Mouse (Mus musculus) cerebellum, postnatal 36 days (tissue): ENCODE results near the gene Ndufs8.
A peak's percentile ranks its signal among the peaks of the same experiment; 100 is the strongest.

Source experiments
- DNase-seq, 2 experiments: peaks; one replicate each; pipeline ENCODE4 v3.0.0; 2021 to 2022; ENCODE audit warnings: mixed read lengths in 2 of 2

Gene Ndufs8

GRCm38 (mm10) chr19:3930262-3931057 lies 17.9 kb upstream of the Ndufs8 start:
- DNase-seq, result no peak

GRCm38 (mm10) chr19:3929211-3929941 lies 16.8 kb upstream of the Ndufs8 start, which contains the start of gene Aldh3b1:
Gene Aldh3b1 (minus strand): TSS chr19:3929808.
- DNase-seq, result peak; percentile 89

DNA sequence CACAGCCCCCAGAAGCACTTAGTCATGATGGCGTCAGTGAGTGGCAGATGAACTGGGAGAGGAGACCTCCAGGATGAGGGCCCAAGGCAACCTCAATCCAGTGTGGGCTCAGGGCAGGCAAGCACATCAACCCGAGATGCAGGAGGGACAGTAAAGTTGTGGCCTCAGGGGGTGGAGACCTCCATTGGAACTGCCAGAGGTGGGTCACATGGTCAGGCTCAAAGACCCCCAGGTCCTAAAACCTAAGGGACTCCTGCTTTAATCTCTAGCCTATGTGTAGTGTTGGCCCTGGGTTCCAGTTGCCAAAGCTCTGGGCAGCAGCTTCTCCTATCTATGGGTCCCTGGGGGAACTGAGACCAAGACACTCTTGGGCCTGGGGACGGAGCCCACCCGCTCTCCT lies 16.2 kb upstream of the Ndufs8 start:
- DNase-seq, result no peak

- DNase-seq, result no peak
Observed at GRCm38 (mm10) chr19:3927989-3928388, 15.4 kb upstream of the Ndufs8 start.

GRCm38 (mm10) chr19:3926685-3927084 lies 14.1 kb upstream of the Ndufs8 start:
- DNase-seq, result no peak

DNA sequence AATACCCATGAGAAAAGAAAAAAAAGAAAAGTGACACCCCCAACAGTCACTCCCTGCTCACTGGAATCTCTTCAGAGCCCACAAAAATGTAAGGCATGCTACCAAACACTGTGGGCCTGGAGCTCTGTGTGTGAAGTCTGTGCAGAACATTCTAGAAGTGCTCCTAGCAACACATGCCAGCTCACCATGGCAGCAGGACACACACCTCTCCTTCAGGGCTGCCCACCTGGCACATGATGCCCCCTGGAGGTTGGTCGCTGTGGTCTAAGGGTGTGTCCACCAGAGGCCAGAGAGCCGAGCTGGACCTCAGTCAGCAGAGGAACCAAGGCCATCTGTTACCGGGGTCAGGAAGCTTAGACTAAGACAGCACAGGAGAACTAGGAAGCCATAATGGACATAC lies 13.7 kb upstream of the Ndufs8 start:
- DNase-seq, result peak; percentile 48 to 54

DNA sequence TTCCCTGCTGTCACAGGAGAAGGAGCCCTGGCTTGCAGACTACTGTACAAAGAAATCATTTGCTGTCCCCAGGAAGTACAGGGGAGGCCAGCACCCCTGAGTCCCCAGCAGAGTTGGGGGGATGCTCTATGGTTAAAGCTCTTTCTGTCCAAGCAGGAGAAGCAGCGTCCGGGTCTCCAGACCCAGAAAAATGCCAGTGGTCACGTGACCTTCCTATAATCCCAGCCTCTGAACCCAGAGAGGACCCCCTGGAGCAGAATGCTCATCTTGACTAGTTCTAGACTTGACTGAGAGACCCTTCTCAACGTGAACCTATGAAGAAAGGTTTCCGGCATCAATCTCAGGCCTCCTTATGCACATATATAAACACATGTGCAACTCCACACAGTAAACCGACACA lies 13.3 kb upstream of the Ndufs8 start:
- DNase-seq, result no peak

- no peak for DNase-seq
Observed at GRCm38 (mm10) chr19:3924868-3925267, 12.3 kb upstream of the Ndufs8 start.

- no peak for DNase-seq
Observed at GRCm38 (mm10) chr19:3924190-3924589, 11.6 kb upstream of the Ndufs8 start.

GRCm38 (mm10) chr19:3923586-3923985 lies 11.0 kb upstream of the Ndufs8 start:
- DNase-seq, result no peak

DNA sequence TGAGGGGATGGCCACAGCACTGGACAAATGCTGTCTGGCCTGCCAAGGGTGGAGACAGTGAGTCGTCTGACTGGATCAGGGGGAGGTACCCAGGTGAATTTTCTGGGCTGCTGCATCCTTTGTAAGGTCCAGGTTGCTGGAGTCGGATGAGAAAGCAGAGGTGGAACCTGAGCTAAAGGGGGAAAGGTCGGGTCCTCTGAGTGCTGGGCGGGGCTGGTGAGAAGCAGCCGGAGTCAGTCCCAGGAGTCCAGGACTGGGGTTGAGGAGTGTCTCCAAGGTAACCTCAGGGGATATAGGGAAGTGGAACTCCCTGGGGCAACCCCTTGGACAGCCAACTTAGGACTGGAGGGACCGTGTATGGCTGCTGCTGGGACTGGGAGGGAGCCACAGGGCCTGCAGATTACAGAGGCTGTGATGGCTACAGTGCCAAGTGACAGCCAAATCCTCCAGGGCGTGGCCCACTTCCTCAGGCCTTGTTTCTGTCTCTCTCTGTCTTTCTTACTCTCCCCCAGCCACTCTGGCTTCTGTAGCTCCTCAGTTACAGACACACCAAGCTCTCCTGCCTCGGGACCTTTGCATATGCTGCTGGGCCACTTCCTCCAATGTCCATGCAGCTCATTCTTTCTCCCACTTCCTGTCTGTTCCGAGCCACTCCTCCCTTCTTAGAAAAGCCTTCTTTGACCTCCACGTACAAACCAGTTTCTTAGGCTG lies 10.2 kb upstream of the Ndufs8 start:
- no peak for DNase-seq

DNA sequence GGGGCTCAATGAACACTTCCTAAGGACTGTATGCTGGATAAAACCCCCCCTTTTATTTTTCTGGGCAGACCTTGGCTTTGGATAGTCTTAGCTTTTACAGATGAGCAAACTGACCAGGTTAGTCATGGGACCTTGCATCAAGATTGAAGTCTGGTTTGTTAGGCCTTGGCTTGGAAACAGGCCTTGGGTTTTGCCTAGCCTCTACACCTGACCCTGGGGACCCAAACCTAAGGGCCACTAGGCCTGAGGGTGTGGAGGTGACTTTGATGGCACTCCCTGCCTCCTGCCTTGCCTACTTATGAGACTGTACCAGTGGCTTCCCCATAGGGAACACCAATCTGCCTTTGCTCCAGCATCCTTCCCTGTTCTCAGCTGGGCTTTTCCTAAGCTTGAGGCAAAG lies 7.4 kb upstream of the Ndufs8 start:
- no peak for DNase-seq

GRCm38 (mm10) chr19:3916727-3917126 lies 4.2 kb upstream of the Ndufs8 start:
- DNase-seq, result no peak

GRCm38 (mm10) chr19:3914535-3914934 lies 2.0 kb upstream of the Ndufs8 start:
- no peak for DNase-seq

GRCm38 (mm10) chr19:3913692-3914091 lies 1.1 kb upstream of the Ndufs8 start:
- no peak for DNase-seq

GRCm38 (mm10) chr19:3910206-3910605 lies 2.4 kb downstream of the Ndufs8 start:
- no peak for DNase-seq

DNA sequence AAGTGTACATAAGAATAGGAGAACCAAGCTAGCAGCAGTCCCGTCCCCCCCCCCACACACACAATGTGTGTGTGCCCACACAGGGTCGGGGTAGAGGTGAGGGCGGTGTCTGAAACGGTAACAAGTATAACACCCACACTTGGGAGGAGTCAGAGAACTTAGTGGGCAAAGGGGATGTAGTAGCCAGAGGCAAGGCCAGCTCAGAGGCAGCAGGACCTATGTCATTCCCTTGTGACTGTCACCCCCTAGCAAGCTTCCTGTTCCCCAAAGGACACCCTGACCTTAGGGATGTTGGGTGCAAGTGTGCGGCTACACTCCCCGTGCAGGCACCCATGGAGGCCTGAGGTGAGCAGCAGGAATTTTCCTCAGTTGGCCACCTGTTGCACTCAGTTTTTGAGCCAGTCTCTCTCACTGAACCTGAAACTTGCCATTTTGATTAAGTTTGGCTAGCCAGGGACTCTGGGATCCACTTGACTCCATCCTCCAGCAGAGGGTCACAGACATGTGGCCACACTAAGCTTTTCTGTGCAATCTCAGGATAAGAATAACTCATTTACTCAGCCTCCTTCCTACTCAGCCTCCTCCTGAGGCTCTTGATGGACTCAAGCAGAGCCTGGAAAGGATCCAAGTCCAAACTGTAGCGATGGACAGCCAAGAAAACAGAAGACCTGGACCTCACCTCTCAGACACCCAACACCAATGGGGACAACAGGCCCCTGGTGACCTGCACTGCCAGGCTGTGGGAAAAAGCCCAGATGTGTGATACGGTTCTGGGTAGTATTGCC lies 4.5 kb downstream of the Ndufs8 start:
- no peak for DNase-seq

GRCm38 (mm10) chr19:3906795-3907786 lies 5.5 kb downstream of the Ndufs8 start, which contains the start of gene Tcirg1:
Gene Tcirg1 (minus strand): TSS chr19:3907133.
- DNase-seq, result peak; percentile 34 to 48

DNA sequence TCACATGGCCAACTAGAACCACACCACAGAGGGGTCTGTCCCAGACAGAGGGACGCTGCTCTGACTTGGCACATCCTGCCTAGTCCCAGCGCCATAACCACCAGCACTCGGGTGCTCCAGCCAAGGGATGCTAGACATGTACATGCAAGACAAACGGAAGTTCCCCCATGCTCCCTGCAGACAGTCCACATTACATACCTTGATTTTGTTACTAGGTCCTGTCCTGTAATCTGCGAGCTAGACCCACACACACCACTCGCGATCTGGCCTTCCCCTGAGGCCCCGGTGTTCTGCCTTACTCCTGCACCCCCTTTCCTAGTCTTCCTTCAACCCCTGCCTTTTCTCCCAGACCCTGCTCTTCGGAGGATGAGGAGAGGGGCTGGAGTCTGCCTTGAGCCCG lies 6.2 kb downstream of the Ndufs8 start:
- DNase-seq, result no peak

GRCm38 (mm10) chr19:3905261-3905969 lies 7.2 kb downstream of the Ndufs8 start:
- no peak for DNase-seq

DNA sequence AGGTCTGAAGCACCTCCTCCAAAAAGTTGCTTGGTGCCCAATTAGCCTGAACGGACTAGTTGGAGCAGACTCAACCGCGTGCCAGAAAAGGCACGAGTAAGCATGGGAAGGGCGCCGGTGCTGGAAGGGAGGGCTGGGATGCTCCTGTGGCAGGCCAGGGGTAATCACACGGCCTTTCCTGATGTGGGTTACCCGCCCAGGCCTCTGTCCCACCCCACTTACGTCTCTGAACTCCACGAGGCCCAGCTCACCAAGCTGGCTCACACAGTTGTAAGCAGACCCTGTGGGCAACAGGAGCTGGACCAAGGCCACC lies 8.3 kb downstream of the Ndufs8 start:
- no peak for DNase-seq
